Mouse (Mus musculus): ENCODE measurements around the gene 2310011J03Rik. TPM values are rescaled to one million over a fixed set of nuclear protein-coding genes. Genes with fewer than 3 reads are reported as not detected.

2310011J03Rik gene
- polyA plus RNA-seq, 1 experiment from 2014 or later: 64.8 TPM

DNA sequence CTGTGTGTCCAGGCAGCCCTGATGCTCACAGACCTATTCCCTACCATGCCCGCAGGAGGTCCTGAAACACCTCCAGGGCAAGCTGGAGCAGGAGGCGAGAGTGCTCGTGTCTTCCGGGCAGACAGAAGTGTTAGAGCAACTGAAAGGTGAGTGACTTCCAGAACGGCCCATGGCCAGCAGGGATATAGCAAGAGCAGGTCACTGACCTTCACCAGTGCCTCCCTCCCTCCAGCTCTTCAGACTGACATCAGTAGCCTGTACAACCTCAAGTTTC lies 18.3 kb downstream of the 2310011J03Rik start:
- no peaks in the 10 kb centered on the region for H3K9me3 ChIP-seq (ENCODE audit: low read length)
- peak overlapping the region; percentile 51; the same call in 1 of the 2 replicates for H3K27ac ChIP-seq (ENCODE audit: low read length)
- no peak overlapping the region for H3K4me3 ChIP-seq (ENCODE audit: low read depth, low read length)
- 0 out of 2 replicates have a peak overlapping the region, but pooled peaks have one; percentile 14 for H3K4me2 ChIP-seq (replicated peaks; ENCODE audit: low read depth, low read length)
- H3K9ac ChIP-seq (replicated peaks; ENCODE audit: low read depth): no peak overlapping the region
- no peaks in the 10 kb centered on the region for H3K36me3 ChIP-seq (ENCODE audit: insufficient read depth, low read length)
- WGBS: 36% methylated on average over 5 of the region's 5 CpGs
- peaks cover 5% of the 10 kb centered on the region; the same call in 1 of the 2 replicates for H3K4me1 ChIP-seq (ENCODE audit: insufficient read depth, low read depth, low read length)
- no peak for ATAC-seq
- H3K27me3 ChIP-seq (replicated peaks; ENCODE audit: insufficient read depth, low read length): peaks cover 41% of the 10 kb centered on the region
- TF ChIP-seq CTCF (IDR thresholded peaks at IDR 0.05): no peak
- no peak for TF ChIP-seq EP300 (IDR thresholded peaks at IDR 0.05)
- DNase-seq (ENCODE audit: low spot score): no peak

DNA sequence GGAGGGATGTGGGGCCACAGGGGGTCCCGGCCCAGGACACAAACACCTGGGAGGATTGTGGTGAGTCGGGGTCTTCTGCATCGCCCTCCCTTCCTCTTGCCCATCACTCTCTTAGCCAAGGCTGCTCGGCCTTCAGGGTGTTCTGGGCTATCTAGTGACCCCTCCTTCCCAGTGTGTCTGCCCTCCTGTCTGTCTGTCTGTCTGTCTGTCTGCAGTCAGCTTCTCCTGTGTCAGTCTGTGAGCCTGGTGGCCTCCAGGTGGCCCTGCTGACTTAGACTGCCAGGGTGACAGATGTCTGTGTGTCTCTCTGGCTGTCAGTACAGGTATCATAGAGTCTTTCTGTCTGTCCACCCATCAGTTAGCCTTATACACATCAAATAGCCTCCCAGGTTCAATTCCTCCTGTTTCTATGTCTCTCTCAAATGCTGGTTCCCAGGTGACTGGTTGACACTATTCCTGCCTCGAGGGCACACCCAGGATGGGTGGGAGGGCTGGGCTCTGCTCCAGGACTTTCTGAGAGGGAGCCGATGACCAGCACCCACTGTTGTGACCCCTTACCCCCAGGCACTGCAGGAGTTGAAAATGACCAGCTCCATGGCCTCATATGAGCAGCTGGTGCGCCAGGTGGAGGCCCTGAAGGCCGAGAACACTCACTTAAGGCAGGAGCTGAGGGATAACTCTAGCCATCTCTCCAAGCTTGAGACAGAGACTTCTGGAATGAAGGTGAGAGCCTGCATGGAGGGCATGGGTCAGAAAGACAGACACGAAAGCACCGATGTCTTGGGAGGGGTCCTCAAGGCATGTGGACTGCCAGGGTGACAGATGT lies 18.9 kb downstream of the 2310011J03Rik start:
- Histone ChIP-seq H3K27me3 (replicated peaks; ENCODE audit: insufficient read depth, low read length) (peaks cover 41% of the 10 kb centered on the region), H3K4me3 (ENCODE audit: low read depth, low read length) (no peak overlapping the region), H3K4me2 (replicated peaks; ENCODE audit: low read depth, low read length) (no peak overlapping the region), H3K4me1 (ENCODE audit: insufficient read depth, low read depth, low read length) (peaks cover 5% of the 10 kb centered on the region; the same call in 1 of the 2 replicates), H3K9me3 (ENCODE audit: low read length) (no peaks in the 10 kb centered on the region), H3K9ac (replicated peaks; ENCODE audit: low read depth) (no peak overlapping the region), H3K36me3 (ENCODE audit: insufficient read depth, low read length) (no peaks in the 10 kb centered on the region), H3K27ac (ENCODE audit: low read length) (peak overlapping the region; percentile 51; the same call in 1 of the 2 replicates)
- TF ChIP-seq EP300 (IDR thresholded peaks at IDR 0.05) (no peak), CTCF (IDR thresholded peaks at IDR 0.05) (no peak)
- DNase-seq (ENCODE audit: low spot score): peak; percentile 4
- ATAC-seq: no peak
- WGBS: 77% methylated on average over 10 of the region's 10 CpGs

DNA sequence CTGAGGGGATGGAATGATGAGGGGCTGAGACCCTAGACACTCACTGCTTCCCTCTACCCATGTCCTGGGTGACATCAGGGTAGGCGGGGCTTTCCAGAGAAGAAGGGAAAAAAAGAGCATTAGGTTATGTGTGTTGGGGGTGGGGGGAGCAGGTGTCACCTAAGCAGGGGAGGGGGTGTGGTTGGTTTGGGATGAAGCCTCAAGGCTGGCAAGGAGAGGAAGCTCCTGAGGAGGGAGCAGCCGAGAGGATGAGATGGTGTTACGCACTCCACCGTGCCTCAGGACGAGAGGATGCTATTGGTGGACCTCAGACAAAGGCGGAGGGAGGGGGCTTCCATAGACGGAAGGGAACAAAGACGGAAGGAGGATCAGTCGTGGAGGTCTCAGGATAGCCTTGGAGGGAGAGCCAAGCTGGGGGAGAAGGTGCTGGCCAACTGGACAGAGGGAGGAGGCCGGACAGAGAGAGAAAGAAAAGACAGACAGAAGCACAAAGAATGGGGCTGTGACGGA lies 19.6 kb downstream of the 2310011J03Rik start:
- Histone ChIP-seq H3K9ac (replicated peaks; ENCODE audit: low read depth) (no peak overlapping the region), H3K36me3 (ENCODE audit: insufficient read depth, low read length) (no peaks in the 10 kb centered on the region), H3K4me2 (replicated peaks; ENCODE audit: low read depth, low read length) (no peak overlapping the region), H3K9me3 (ENCODE audit: low read length) (no peaks in the 10 kb centered on the region), H3K4me1 (ENCODE audit: insufficient read depth, low read depth, low read length) (peaks cover 8% of the 10 kb centered on the region; the same call in 1 of the 2 replicates), H3K27me3 (replicated peaks; ENCODE audit: insufficient read depth, low read length) (peaks cover 41% of the 10 kb centered on the region), H3K27ac (ENCODE audit: low read length) (no peak overlapping the region), H3K4me3 (ENCODE audit: low read depth, low read length) (no peak overlapping the region)
- TF ChIP-seq CTCF (IDR thresholded peaks at IDR 0.05) (no peak), EP300 (IDR thresholded peaks at IDR 0.05) (no peak)
- ATAC-seq: no peak
- DNase-seq (ENCODE audit: low spot score): no peak
- 37% methylated on average over 11 of the region's 11 CpGs for WGBS

DNA sequence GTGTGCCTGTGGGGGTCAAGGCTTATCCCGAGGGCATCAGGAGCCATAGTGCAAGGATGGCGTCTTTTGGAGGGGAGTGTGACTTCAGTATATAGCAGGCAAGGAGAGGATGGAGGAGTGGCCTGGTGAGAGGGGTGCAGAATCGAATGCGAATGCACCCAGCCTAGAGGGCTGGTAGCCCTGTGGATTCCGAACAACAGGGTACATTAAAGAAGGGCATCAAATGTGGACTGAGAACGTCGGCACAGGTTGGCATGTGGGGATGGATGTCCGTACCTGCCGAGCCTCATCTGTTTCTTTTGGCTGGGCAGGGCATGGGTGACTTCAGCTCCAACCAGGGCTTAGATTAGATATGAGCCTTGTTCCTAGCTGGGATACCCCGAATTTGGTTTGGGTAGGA lies 20.5 kb downstream of the 2310011J03Rik start:
- WGBS: 59% methylated on average over 10 of the region's 10 CpGs
- H3K27me3 ChIP-seq (replicated peaks; ENCODE audit: insufficient read depth, low read length): peaks cover 39% of the 10 kb centered on the region
- no peak overlapping the region for H3K27ac ChIP-seq (ENCODE audit: low read length)
- no peak overlapping the region for H3K9ac ChIP-seq (replicated peaks; ENCODE audit: low read depth)
- DNase-seq (ENCODE audit: low spot score): no peak
- H3K36me3 ChIP-seq (ENCODE audit: insufficient read depth, low read length): no peaks in the 10 kb centered on the region
- no peak for ATAC-seq
- H3K4me3 ChIP-seq (ENCODE audit: low read depth, low read length): no peak overlapping the region
- no peaks in the 10 kb centered on the region for H3K9me3 ChIP-seq (ENCODE audit: low read length)
- H3K4me2 ChIP-seq (replicated peaks; ENCODE audit: low read depth, low read length): no peak overlapping the region
- H3K4me1 ChIP-seq (ENCODE audit: insufficient read depth, low read depth, low read length): peaks cover 8% of the 10 kb centered on the region; the same call in 1 of the 2 replicates
- no peak for TF ChIP-seq CTCF (IDR thresholded peaks at IDR 0.05)
- no peak for TF ChIP-seq EP300 (IDR thresholded peaks at IDR 0.05)

DNA sequence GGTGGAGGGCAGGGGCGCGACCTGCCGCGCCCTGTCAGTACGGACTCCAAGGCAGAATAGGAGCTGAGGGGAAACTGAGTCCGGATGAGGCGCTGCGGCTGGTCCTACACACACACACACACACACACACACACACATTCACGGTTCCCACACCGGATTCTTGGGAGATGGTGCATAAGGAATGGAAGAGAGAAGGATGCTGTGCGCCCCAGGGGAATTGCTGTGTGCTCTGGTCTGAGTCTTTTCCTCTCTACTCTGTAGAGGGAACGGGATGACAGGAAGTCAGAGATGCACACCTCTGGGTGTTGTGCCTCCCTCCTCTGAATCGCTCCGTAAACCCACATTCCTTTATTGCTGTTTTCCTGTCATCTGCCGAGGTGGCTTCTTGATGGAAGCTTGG lies 21.0 kb downstream of the 2310011J03Rik start:
- TF ChIP-seq EP300 (IDR thresholded peaks at IDR 0.05): no peak
- Histone ChIP-seq H3K4me2 (replicated peaks; ENCODE audit: low read depth, low read length) (no peak overlapping the region), H3K36me3 (ENCODE audit: insufficient read depth, low read length) (peaks cover 3% of the 10 kb centered on the region; the same call in 1 of the 2 replicates), H3K9ac (replicated peaks; ENCODE audit: low read depth) (no peak overlapping the region), H3K27ac (ENCODE audit: low read length) (no peak overlapping the region), H3K4me3 (ENCODE audit: low read depth, low read length) (no peak overlapping the region), H3K9me3 (ENCODE audit: low read length) (no peaks in the 10 kb centered on the region), H3K27me3 (replicated peaks; ENCODE audit: insufficient read depth, low read length) (peaks cover 34% of the 10 kb centered on the region), H3K4me1 (ENCODE audit: insufficient read depth, low read depth, low read length) (peaks cover 8% of the 10 kb centered on the region; the same call in 1 of the 2 replicates)
- DNase-seq (ENCODE audit: low spot score) (no peak), ATAC-seq (no peak)
- 11% methylated on average over 15 of the region's 15 CpGs for WGBS

DNA sequence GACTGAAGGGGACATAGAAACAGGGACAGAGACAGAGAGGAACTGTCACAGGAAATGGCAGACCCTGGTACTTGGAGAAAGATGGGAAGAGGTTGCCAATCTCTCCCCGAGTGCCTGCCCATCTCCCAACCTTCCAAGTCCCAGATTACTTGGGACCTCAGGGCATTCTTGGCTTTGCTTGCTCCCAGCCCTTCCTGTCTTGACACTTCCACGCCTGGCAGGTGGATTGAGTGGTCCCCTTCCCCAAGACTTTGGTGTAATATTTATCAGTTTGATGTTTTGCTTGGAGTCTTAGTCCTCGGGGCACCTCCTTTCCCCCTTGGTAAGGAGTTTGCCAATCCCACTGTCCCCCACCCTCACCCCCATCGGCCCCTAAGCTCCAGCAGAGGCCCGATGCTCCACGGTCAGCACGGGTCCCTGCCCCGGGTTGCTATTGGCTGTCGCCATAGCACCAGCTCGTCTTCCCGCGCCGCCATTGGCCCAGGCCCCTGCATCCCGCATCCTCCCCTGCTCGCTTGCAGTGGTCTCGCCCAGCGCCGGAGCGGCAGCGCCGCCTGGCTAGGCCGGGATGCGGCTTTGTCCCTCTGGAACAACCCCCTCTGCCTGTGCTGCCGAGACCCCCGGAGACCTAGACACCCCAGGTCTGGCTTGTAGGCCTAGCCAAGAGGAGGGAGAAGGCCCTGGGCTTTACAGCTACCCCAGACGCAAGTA lies 21.6 kb downstream of the 2310011J03Rik start:
- 7% methylated on average over 26 of the region's 26 CpGs for WGBS
- no peak for TF ChIP-seq EP300 (IDR thresholded peaks at IDR 0.05)
- peak; percentile 21 for TF ChIP-seq CTCF (IDR thresholded peaks at IDR 0.05)
- Histone ChIP-seq H3K4me2 (replicated peaks; ENCODE audit: low read depth, low read length) (no peak overlapping the region), H3K27me3 (replicated peaks; ENCODE audit: insufficient read depth, low read length) (peaks cover 33% of the 10 kb centered on the region), H3K9me3 (ENCODE audit: low read length) (no peaks in the 10 kb centered on the region), H3K27ac (ENCODE audit: low read length) (no peak overlapping the region), H3K36me3 (ENCODE audit: insufficient read depth, low read length) (peaks cover 7% of the 10 kb centered on the region; the same call in 1 of the 2 replicates), H3K4me1 (ENCODE audit: insufficient read depth, low read depth, low read length) (peaks cover 8% of the 10 kb centered on the region; the same call in 1 of the 2 replicates), H3K4me3 (ENCODE audit: low read depth, low read length) (no peak overlapping the region), H3K9ac (replicated peaks; ENCODE audit: low read depth) (no peak overlapping the region)
- DNase-seq (ENCODE audit: low spot score): peak; percentile 30
- ATAC-seq: no peak
